Mouse (Mus musculus): ENCODE results near the gene Irak4. TPM values are rescaled to one million over a fixed set of nuclear protein-coding genes. Genes with fewer than 3 reads are reported as not detected.
A peak's percentile ranks its signal among the peaks of the same experiment; 100 is the strongest.

The Irak4 gene
- polyA plus RNA-seq, 1 experiment, result 11.4 TPM

- Histone ChIP-seq H3K4me1 (ENCODE audit: control insufficient read depth, insufficient read depth, low read length) (no peaks in the 10 kb centered on the region), H3K4me3 (replicated peaks; ENCODE audit: control insufficient read depth, low read depth, low read length) (peak overlapping the region; percentile 96), H3K27ac (ENCODE audit: control insufficient read depth, insufficient read depth, low read depth, low read length, poor library complexity) (peak overlapping the region; percentile 97)
- 30% methylated on average over 9 of the region's 9 CpGs for WGBS
- TF ChIP-seq CTCF (IDR thresholded peaks at IDR 0.05; ENCODE audit: control insufficient read depth, insufficient read depth, low read length), result no peak
These were observed 701 bp downstream of the Irak4 start for GRCm38 (mm10) chr15:94544052-94544636.

DNA sequence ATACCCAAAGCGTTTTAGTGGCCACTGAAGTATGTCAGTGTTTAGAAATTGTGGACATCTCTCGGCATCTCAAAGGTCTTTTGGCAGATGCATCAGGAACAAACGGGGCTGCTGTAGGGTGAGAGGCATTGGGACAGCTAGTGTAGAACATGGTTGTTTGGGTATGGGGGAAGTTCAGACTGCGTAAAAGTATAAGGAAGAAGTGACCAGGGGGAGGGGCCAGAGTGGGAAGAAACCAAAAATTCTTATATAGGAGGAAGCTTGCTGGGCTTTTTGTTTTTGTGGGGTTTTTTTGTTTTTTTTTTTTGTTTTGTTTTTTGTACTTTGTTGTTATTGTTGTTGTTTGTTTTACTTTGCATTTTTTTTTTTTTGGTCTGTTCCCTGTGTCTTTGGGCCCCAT lies 1.4 kb downstream of the Irak4 start:
- TF ChIP-seq POLR2A (IDR thresholded peaks at IDR 0.05; ENCODE audit: borderline replicate concordance, control insufficient read depth, low read depth, low read length) (no peak), CTCF (IDR thresholded peaks at IDR 0.05; ENCODE audit: control insufficient read depth, insufficient read depth, low read length) (no peak)
- 43% methylated on average over 4 of the region's 4 CpGs for WGBS
- no peaks in the 10 kb centered on the region for H3K4me1 ChIP-seq (ENCODE audit: control insufficient read depth, insufficient read depth, low read length)
- peak overlapping the region; percentile 47 for H3K4me3 ChIP-seq (replicated peaks; ENCODE audit: control insufficient read depth, low read depth, low read length)
- no peak overlapping the region for H3K27ac ChIP-seq (ENCODE audit: control insufficient read depth, insufficient read depth, low read depth, low read length, poor library complexity)

DNA sequence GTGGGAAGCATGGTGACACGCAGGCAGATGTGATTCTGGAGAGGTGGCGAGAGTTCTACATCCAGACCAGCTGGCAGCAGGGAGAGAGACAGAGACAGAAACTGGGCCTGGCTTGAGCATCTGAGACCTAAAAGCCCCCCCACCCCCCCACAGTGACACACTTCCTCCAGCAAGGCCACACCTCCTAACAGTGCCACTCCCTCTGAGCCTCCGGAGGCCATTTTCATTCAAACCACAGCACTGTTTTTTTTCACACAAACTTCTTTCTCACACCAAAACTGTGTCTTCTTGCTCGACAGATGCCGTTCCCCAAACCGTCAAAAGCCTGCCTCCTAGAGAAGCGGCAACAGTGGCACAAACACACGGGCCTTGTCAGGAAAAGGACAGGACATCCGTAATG lies 10.1 kb downstream of the Irak4 start:
- WGBS, result 90% methylated on average over 9 of the region's 9 CpGs
- TF ChIP-seq POLR2A (IDR thresholded peaks at IDR 0.05; ENCODE audit: borderline replicate concordance, control insufficient read depth, low read depth, low read length), result no peak
- no peak for TF ChIP-seq CTCF (IDR thresholded peaks at IDR 0.05; ENCODE audit: control insufficient read depth, insufficient read depth, low read length)
- no peak overlapping the region for H3K4me3 ChIP-seq (replicated peaks; ENCODE audit: control insufficient read depth, low read depth, low read length)
- no peaks in the 10 kb centered on the region for H3K4me1 ChIP-seq (ENCODE audit: control insufficient read depth, insufficient read depth, low read length)
- H3K27ac ChIP-seq (ENCODE audit: control insufficient read depth, insufficient read depth, low read depth, low read length, poor library complexity), result no peak overlapping the region

GRCm38 (mm10) chr15:94557442-94557841 lies 14.0 kb downstream of the Irak4 start:
- TF ChIP-seq POLR2A (IDR thresholded peaks at IDR 0.05; ENCODE audit: borderline replicate concordance, control insufficient read depth, low read depth, low read length) (no peak), CTCF (IDR thresholded peaks at IDR 0.05; ENCODE audit: control insufficient read depth, insufficient read depth, low read length) (peak; percentile 93)
- 26% methylated on average over 7 of the region's 7 CpGs for WGBS
- no peaks in the 10 kb centered on the region for H3K4me1 ChIP-seq (ENCODE audit: control insufficient read depth, insufficient read depth, low read length)
- H3K27ac ChIP-seq (ENCODE audit: control insufficient read depth, insufficient read depth, low read depth, low read length, poor library complexity), result no peak overlapping the region
- H3K4me3 ChIP-seq (replicated peaks; ENCODE audit: control insufficient read depth, low read depth, low read length), result no peak overlapping the region

DNA sequence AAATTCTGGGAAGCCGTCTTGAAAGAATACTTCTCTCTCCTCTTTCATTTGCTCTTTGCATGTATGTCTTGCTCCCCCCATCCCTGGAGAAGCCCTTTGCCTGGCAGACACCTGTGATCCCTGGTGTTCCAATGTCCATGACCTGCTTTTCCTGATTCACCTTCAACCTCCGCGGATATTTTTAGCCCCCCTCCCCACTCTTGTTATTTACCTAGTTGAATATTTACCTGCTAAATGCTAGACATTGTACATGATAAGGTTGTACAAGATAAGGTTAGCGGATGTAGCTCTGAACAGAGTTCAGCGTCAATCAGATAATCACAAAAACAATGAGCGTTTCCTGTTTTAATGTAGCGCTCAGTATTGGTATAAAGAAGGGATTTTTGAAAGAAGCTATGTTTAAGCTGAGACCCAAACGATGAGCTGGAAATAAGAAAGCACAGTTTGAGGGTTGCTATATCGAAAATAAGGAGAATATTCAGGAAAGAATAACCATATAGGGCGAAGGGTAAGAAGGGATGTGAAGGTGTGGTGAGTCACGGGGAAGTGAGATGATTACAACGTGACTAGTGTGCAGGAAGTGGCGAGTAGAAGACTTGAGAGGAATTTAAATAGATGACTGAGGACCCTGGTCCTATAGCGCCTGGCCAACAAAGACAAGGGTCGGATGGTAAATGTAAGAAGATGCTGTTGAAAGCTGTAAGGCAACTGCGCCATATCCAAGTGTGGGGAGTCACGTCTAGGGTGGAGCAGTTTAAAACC lies 15.6 kb downstream of the Irak4 start:
- Histone ChIP-seq H3K4me1 (ENCODE audit: control insufficient read depth, insufficient read depth, low read length) (no peaks in the 10 kb centered on the region), H3K27ac (ENCODE audit: control insufficient read depth, insufficient read depth, low read depth, low read length, poor library complexity) (no peak overlapping the region), H3K4me3 (replicated peaks; ENCODE audit: control insufficient read depth, low read depth, low read length) (no peak overlapping the region)
- no peak for TF ChIP-seq POLR2A (IDR thresholded peaks at IDR 0.05; ENCODE audit: borderline replicate concordance, control insufficient read depth, low read depth, low read length)
- TF ChIP-seq CTCF (IDR thresholded peaks at IDR 0.05; ENCODE audit: control insufficient read depth, insufficient read depth, low read length), result no peak
- WGBS, result 78% methylated on average over 17 of the region's 17 CpGs

DNA sequence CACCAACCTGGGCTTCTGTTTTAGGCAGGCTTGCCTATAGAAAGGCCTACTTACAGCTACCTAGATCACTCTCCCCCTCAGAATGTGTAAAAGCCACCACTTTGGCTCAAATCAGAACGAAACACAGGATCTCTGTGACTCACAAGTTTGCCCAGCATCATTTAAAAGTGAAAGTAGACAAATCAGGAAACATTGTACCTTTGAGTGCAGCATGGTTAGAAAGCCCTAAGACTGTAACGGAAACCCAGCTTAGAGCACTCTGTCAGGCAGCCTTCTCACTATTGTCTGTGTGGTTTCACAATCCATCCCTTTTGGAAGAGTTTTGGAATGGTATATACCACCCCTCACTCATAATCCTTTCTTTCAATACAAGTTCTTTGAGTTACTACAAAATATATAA lies 21.5 kb downstream of the Irak4 start:
- TF ChIP-seq CTCF (IDR thresholded peaks at IDR 0.05; ENCODE audit: control insufficient read depth, insufficient read depth, low read length), result no peak
- no peak for TF ChIP-seq POLR2A (IDR thresholded peaks at IDR 0.05; ENCODE audit: borderline replicate concordance, control insufficient read depth, low read depth, low read length)
- H3K27ac ChIP-seq (ENCODE audit: control insufficient read depth, insufficient read depth, low read depth, low read length, poor library complexity), result no peak overlapping the region
- WGBS, result 40% methylated on average over 2 of the region's 2 CpGs
- no peaks in the 10 kb centered on the region for H3K4me1 ChIP-seq (ENCODE audit: control insufficient read depth, insufficient read depth, low read length)
- no peak overlapping the region for H3K4me3 ChIP-seq (replicated peaks; ENCODE audit: control insufficient read depth, low read depth, low read length)

GRCm38 (mm10) chr15:94565854-94566253 lies 22.4 kb downstream of the Irak4 start:
- TF ChIP-seq CTCF (IDR thresholded peaks at IDR 0.05; ENCODE audit: control insufficient read depth, insufficient read depth, low read length) (no peak), POLR2A (IDR thresholded peaks at IDR 0.05; ENCODE audit: borderline replicate concordance, control insufficient read depth, low read depth, low read length) (no peak)

DNA sequence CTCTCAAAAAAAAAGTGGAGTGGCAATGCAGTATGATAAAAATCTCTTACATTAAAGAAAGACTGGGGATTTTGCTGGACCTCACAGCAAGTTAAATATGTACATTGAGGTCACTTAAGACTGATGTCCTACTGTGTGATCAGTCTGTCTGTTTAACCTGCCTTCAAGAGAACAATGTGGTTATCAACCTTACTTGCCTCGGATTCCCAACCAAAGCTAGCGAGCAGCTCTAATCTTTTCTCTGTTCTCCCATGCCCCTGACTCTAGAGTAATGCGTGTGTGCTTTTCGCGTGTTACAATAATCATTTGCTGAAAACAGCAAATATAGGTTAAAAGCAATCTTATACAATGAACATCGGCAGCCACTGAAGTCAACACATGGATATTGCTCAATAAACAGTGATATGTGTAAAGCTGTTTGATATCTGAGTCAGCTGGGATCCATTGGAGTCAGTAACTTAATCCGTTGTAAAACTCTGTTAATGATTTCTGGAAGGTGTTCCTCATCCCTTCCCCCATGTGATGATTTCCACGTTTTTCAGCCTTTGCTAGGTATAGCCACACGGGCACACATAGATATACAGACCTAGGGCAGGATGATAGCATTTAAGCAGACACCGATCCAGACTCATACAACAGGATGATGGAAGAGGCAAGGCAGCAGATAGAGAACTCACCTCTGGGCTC lies 25.2 kb downstream of the Irak4 start:
- H3K27ac ChIP-seq (ENCODE audit: control insufficient read depth, insufficient read depth, low read depth, low read length, poor library complexity), result no peak overlapping the region
- no peak overlapping the region for H3K4me3 ChIP-seq (replicated peaks; ENCODE audit: control insufficient read depth, low read depth, low read length)
- TF ChIP-seq POLR2A (IDR thresholded peaks at IDR 0.05; ENCODE audit: borderline replicate concordance, control insufficient read depth, low read depth, low read length) (no peak), CTCF (IDR thresholded peaks at IDR 0.05; ENCODE audit: control insufficient read depth, insufficient read depth, low read length) (no peak)
- H3K4me1 ChIP-seq (ENCODE audit: control insufficient read depth, insufficient read depth, low read length), result no peaks in the 10 kb centered on the region
- 88% methylated on average over 10 of the region's 10 CpGs for WGBS

More at GRCm38 (mm10) chr15:94565854-94566253, 22.4 kb downstream of the Irak4 start:
- WGBS, result 13% methylated on average over 9 of the region's 9 CpGs
- Histone ChIP-seq H3K4me3 (replicated peaks; ENCODE audit: control insufficient read depth, low read depth, low read length) (no peak overlapping the region), H3K27ac (ENCODE audit: control insufficient read depth, insufficient read depth, low read depth, low read length, poor library complexity) (no peak overlapping the region), H3K4me1 (ENCODE audit: control insufficient read depth, insufficient read depth, low read length) (no peaks in the 10 kb centered on the region)
